Mouse (Mus musculus) hematopoietic stem cell, adult 5-6 weeks (primary cell): ENCODE data around the gene Lgals2. TPM values are rescaled to one million over a fixed set of nuclear protein-coding genes. Genes with fewer than 3 reads are reported as not detected.

ENCODE experiments used
- ATAC-seq, 2 experiments: fragments of 125-278 bp in 1 of 2; replicated peaks in 1 of 2; 2 replicates each; pipeline ENCODE4 v1.8.0; 2016 to 2017; ENCODE audit warnings: inconsistent platforms in 2 of 2, mild to moderate bottlenecking in 2 of 2, moderate number of reproducible peaks in 2 of 2, low read depth in 1 of 2, moderate TSS enrichment in 1 of 2; ENCODE audit not compliant: low FRiP score in 2 of 2, poor library complexity in 2 of 2, severe bottlenecking in 2 of 2, insufficient read depth in 1 of 2, low TSS enrichment in 1 of 2
- total RNA-seq: library from RNA; stranded (forward); fragments of 172-1452, 232-1000 nt; gene quantifications from 2 replicates; pipeline ENCODE4 v1.2.3, GENCODE M21; 2017

The Lgals2 gene
- total RNA-seq, 1 experiment from 2014 or later: not detected

- no peak for ATAC-seq
These were observed 22.6 kb upstream of the Lgals2 start for GRCm38 (mm10) chr15:78877810-78878390.

- ATAC-seq: peak; percentile 77 to 79
These were observed 21.9 kb upstream of the Lgals2 start, which contains the start of gene Gga1 for GRCm38 (mm10) chr15:78876991-78877809. Gene Gga1 (plus strand): TSS chr15:78877190.

- ATAC-seq: peak; percentile 58 to 65
These were observed 20.9 kb upstream of the Lgals2 start for GRCm38 (mm10) chr15:78876258-78876696.

- no peak for ATAC-seq
These were observed 20.2 kb upstream of the Lgals2 start for GRCm38 (mm10) chr15:78875537-78875936.

GRCm38 (mm10) chr15:78874989-78875388, 19.7 kb upstream of the Lgals2 start:
- no peak for ATAC-seq

GRCm38 (mm10) chr15:78873803-78874435, 18.6 kb upstream of the Lgals2 start:
- no peak for ATAC-seq

- no peak for ATAC-seq
These were observed 16.8 kb upstream of the Lgals2 start for GRCm38 (mm10) chr15:78872021-78872608.

GRCm38 (mm10) chr15:78869775-78870174, 14.4 kb upstream of the Lgals2 start:
- ATAC-seq: peak; percentile 59 to 67

- ATAC-seq: no peak
These were observed 13.5 kb upstream of the Lgals2 start for GRCm38 (mm10) chr15:78868826-78869233.

GRCm38 (mm10) chr15:78868398-78868797, 13.1 kb upstream of the Lgals2 start:
- ATAC-seq: no peak

- ATAC-seq: peak; percentile 51 to 73; a peak in 3 of 4 replicates
These were observed 8.5 kb upstream of the Lgals2 start for GRCm38 (mm10) chr15:78863852-78864253.

- no peak for ATAC-seq
These were observed 7.8 kb upstream of the Lgals2 start for GRCm38 (mm10) chr15:78863154-78863553.

- ATAC-seq: no peak; a peak in 1 of 4 replicates
These were observed 7.0 kb upstream of the Lgals2 start for GRCm38 (mm10) chr15:78862280-78862679.

GRCm38 (mm10) chr15:78859714-78860113, 4.4 kb upstream of the Lgals2 start:
- no peak for ATAC-seq

- no peak for ATAC-seq
These were observed 4.0 kb upstream of the Lgals2 start for GRCm38 (mm10) chr15:78859311-78859710.

- no peak for ATAC-seq
These were observed 1.7 kb upstream of the Lgals2 start for GRCm38 (mm10) chr15:78857009-78857408.

GRCm38 (mm10) chr15:78851505-78852153, 3.7 kb downstream of the Lgals2 start:
- ATAC-seq: peak; percentile 89 to 91
